ENCODE assay signal across 8 mouse cellular contexts in genomic region chr13:81656091-81656850, GRCm38 (mm10). TPM values are rescaled to one million over a fixed set of nuclear protein-coding genes. Genes with fewer than 3 reads are reported as not detected.
DNase-seq lines count a peak whose midpoint lies in the region; ATAC-seq and TF ChIP-seq lines count a peak whose summit lies in the region.

No protein-coding gene starts in this region.

- peak overlapping the region; percentile 7; the same call in 1 of the 2 replicates for H3K27ac ChIP-seq in embryonic facial prominence, embryonic 13.5 days
- no peak overlapping the region for H3K27ac ChIP-seq in neural tube, embryonic 12.5 days
- no peak overlapping the region for H3K27ac ChIP-seq in thymus, adult 2 months (ENCODE audit: control insufficient read depth, insufficient read depth, low read length)

- DNase-seq in kidney, adult 9 months: peak; percentile 17
- no peak for DNase-seq in kidney, adult 18-20 months
- peak; percentile 34 for DNase-seq in kidney, postnatal 10 days
- no peak for DNase-seq in right cerebral cortex, adult 18-20 months
- no peak for DNase-seq in thymus, adult 2 months

- ATAC-seq in embryonic facial prominence, embryonic 13.5 days (ENCODE audit: insufficient number of reproducible peaks, insufficient read depth, low FRiP score, low TSS enrichment, low read depth): no peak
- ATAC-seq in neural tube, embryonic 12.5 days (ENCODE audit: low FRiP score, low read depth): peak; percentile 3; the same call in 1 of the 2 replicates
- ATAC-seq in megakaryocyte, adult 5-6 weeks (ENCODE audit: poor library complexity, severe bottlenecking): no peak

- no peaks in the 10 kb centered on the region for H3K27me3 ChIP-seq in embryonic facial prominence, embryonic 13.5 days
- H3K27me3 ChIP-seq in neural tube, embryonic 12.5 days (replicated peaks): no peaks in the 10 kb centered on the region
- no peaks in the 10 kb centered on the region for H3K27me3 ChIP-seq in thymus, adult 2 months (ENCODE audit: control insufficient read depth, insufficient read depth, low read length)

- no peaks in the 10 kb centered on the region for H3K36me3 ChIP-seq in embryonic facial prominence, embryonic 13.5 days
- H3K36me3 ChIP-seq in neural tube, embryonic 12.5 days: no peaks in the 10 kb centered on the region
- no peaks in the 10 kb centered on the region for H3K36me3 ChIP-seq in thymus, adult 2 months (ENCODE audit: control insufficient read depth, insufficient read depth, low read length)

- no peak for TF ChIP-seq CTCF in thymus, adult 2 months (IDR thresholded peaks at IDR 0.05; ENCODE audit: borderline replicate concordance, control insufficient read depth, extremely low read depth, insufficient read depth, low read length, poor library complexity)

- TF ChIP-seq POLR2A in thymus, adult 2 months (IDR thresholded peaks at IDR 0.05; ENCODE audit: control insufficient read depth, extremely low read depth, insufficient read depth, low read length, poor library complexity): no peak

- no peaks in the 10 kb centered on the region for H3K9me3 ChIP-seq in embryonic facial prominence, embryonic 13.5 days
- no peaks in the 10 kb centered on the region for H3K9me3 ChIP-seq in neural tube, embryonic 12.5 days

- 23% methylated on average over 14 of the region's 14 CpGs for WGBS in embryonic facial prominence, embryonic 13.5 days
- 9% methylated on average over 14 of the region's 14 CpGs for WGBS in neural tube, embryonic 12.5 days
- 89% methylated on average over 14 of the region's 14 CpGs for WGBS in thymus, adult 2 months

- H3K4me3 ChIP-seq in embryonic facial prominence, embryonic 13.5 days: 0 out of 2 replicates have a peak overlapping the region, but pooled peaks have one; percentile 79
- H3K4me3 ChIP-seq in neural tube, embryonic 12.5 days: no peak overlapping the region
- H3K4me3 ChIP-seq in thymus, adult 2 months (ENCODE audit: control insufficient read depth, insufficient read depth, low read length): no peak overlapping the region

- no peak overlapping the region for H3K9ac ChIP-seq in embryonic facial prominence, embryonic 13.5 days
- no peak overlapping the region for H3K9ac ChIP-seq in neural tube, embryonic 12.5 days

- H3K4me1 ChIP-seq in embryonic facial prominence, embryonic 13.5 days: peaks cover 20% of the 10 kb centered on the region
- H3K4me1 ChIP-seq in neural tube, embryonic 12.5 days: 0 out of 2 replicates have a peak, but pooled peaks cover 8% of the 10 kb centered on the region
- peaks cover 13% of the 10 kb centered on the region for H3K4me1 ChIP-seq in thymus, adult 2 months (replicated peaks; ENCODE audit: control insufficient read depth, insufficient read depth, low read length)

- H3K4me2 ChIP-seq in embryonic facial prominence, embryonic 13.5 days: peak overlapping the region; percentile 74
- peak overlapping the region; percentile 69 for H3K4me2 ChIP-seq in neural tube, embryonic 12.5 days (replicated peaks)

RNA-seq across cellular contexts. Expression of gene Lysmd3, which starts 1.2 kb away (rescaled TPM):
- 27.1 and 29.5 TPM in 2 replicates for polyA plus RNA-seq in embryonic facial prominence, embryonic 13.5 days (2015; fragmentation: Nextera tagmentation; extraction: Ambion mirVana)
- 23.2 and 26.6 TPM in 2 replicates for polyA plus RNA-seq in neural tube, embryonic 12.5 days (2016; fragmentation: Nextera tagmentation; extraction: Ambion mirVana)
- 34.2 and 44.9 TPM in 2 replicates for total RNA-seq in megakaryocyte, adult 5-6 weeks (2015)
- 20.7 and 37.0 TPM in 2 replicates for total RNA-seq in megakaryocyte, adult 5-6 weeks (2017)
- polyA plus RNA-seq in thymus, adult 2 months (2012; rRNA removed): 11.1 and 13.7 TPM in 2 replicates

RNA-seq across cellular contexts. Expression of gene Adgrv1, which starts 23.3 kb away (rescaled TPM):
- 2.7 and 2.8 TPM in 2 replicates for polyA plus RNA-seq in embryonic facial prominence, embryonic 13.5 days (2015; fragmentation: Nextera tagmentation; extraction: Ambion mirVana)
- 33.7 and 40.8 TPM in 2 replicates for polyA plus RNA-seq in neural tube, embryonic 12.5 days (2016; fragmentation: Nextera tagmentation; extraction: Ambion mirVana)
- not detected in 2 replicates for total RNA-seq in megakaryocyte, adult 5-6 weeks (2015)
- total RNA-seq in megakaryocyte, adult 5-6 weeks (2017): not detected in 2 replicates
- polyA plus RNA-seq in thymus, adult 2 months (2012; rRNA removed): 0.24 and 0.27 TPM in 2 replicates

RNA-seq across cellular contexts. Expression of gene Polr3g, which starts 54.5 kb away (rescaled TPM):
- polyA plus RNA-seq in embryonic facial prominence, embryonic 13.5 days (2015; fragmentation: Nextera tagmentation; extraction: Ambion mirVana): 18.3 and 19.4 TPM in 2 replicates
- polyA plus RNA-seq in neural tube, embryonic 12.5 days (2016; fragmentation: Nextera tagmentation; extraction: Ambion mirVana): 11.3 and 11.4 TPM in 2 replicates
- total RNA-seq in megakaryocyte, adult 5-6 weeks (2015): 3.3 and 5.4 TPM in 2 replicates
- 2.6 and 4.6 TPM in 2 replicates for total RNA-seq in megakaryocyte, adult 5-6 weeks (2017)
- polyA plus RNA-seq in thymus, adult 2 months (2012; rRNA removed): 6.3 and 6.7 TPM in 2 replicates

RNA-seq across cellular contexts. Expression of gene Mblac2, which starts 54.9 kb away (rescaled TPM):
- 8.0 and 9.5 TPM in 2 replicates for polyA plus RNA-seq in embryonic facial prominence, embryonic 13.5 days (2015; fragmentation: Nextera tagmentation; extraction: Ambion mirVana)
- 15.2 and 17.8 TPM in 2 replicates for polyA plus RNA-seq in neural tube, embryonic 12.5 days (2016; fragmentation: Nextera tagmentation; extraction: Ambion mirVana)
- total RNA-seq in megakaryocyte, adult 5-6 weeks (2015): 2.7 and 3.0 TPM in 2 replicates
- total RNA-seq in megakaryocyte, adult 5-6 weeks (2017): 2.7 and 3.0 TPM in 2 replicates
- 3.8 and 4.2 TPM in 2 replicates for polyA plus RNA-seq in thymus, adult 2 months (2012; rRNA removed)

Comparison
In these comparisons a context has a peak if more than half of its experiments do, and no peak if none do; other contexts are left out.
1. DNase-seq: peak in kidney, adult 9 months (single experiment) and kidney, postnatal 10 days (single experiment); none in kidney, adult 18-20 months (single experiment), right cerebral cortex, adult 18-20 months (single experiment) and thymus, adult 2 months (single experiment).